Mouse (Mus musculus) heart, postnatal 25 days (tissue): ENCODE measurements at regions not wholly inside any gene's neighbourhood (a gene's known extent, or its start where the extent isn't known, plus 50 kb on each side); places are given as distances from the start of the nearest gene placed in this dataset.

Experiments
- DNase-seq: peaks from one replicate; pipeline ENCODE4 v3.0.0; 2022; ENCODE audit warnings: low spot score
- intact Hi-C: fragments of 180-260 bp; cut with DNase I; formaldehyde crosslinking; loops from one replicate; pipeline ENCODE4 v1.15.1; 2025

DNA sequence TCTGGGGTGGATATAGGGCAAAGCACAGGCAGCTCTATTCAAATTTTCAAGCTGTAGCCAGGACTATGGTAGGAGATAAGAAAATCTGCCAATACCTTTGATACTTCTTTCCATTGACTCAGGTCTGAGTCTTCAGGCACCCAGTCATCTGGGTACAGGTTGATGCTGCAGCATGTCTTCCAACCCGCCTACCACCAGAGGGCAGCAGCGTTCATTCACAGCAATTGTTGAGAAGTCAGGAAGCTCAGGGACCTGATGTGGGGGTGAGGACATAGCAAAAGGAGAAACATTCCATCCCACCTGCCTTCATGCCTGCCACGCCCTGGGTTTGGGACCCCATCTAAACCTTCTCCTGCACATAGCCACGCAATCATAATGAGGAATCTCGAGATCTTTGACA lies 118.2 kb upstream of the Gm21876 start:
- intact Hi-C loops, result no loop called here
- DNase-seq, result no peak

DNA sequence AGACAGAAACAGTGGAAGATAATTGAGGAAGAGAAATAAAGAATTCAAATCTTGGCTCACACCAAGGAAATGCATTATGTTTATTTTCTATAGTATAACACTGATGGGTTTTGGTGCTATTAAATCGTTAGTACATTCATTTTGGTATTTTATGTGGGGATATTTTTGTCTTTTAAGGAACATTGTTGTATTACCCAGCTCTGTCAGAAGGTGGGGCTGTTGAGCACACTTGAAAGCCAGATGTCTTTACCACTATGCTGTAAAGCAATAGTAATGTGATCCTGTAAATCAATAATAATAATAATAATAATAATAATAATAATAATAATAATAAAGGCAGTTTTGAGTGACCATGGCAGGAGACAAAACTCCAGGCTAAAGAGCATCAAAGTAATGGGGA lies 120.0 kb upstream of the Gm21876 start:
- intact Hi-C loops, result loop anchor here (5.0 kb wide), 1 partner anchor 57 kb away; no protein-coding TSS in a partner anchor
- DNase-seq, result no peak

DNA sequence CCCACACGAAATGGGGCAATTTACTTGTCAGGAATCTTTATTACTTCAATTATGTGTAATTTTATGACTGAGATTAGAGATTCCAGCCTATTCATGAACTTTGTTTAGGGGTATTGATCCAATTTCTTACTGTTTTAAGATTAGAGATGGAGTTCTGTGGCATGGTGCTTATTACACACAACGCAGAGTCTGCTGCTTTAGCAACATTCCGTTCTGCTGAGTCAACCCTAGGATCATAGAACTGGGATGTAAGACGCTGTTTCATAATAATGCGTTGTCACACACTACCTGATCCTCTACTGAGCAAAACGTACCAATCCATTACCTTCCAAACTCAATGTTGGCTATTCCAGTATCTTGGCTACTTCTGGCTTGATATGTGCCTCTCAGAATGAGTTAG lies 121.9 kb upstream of the Gm21876 start:
- DNase-seq, result no peak
- intact Hi-C loops, result loop anchor here (5.0 kb wide), 1 partner anchor 55 kb away; no protein-coding TSS in a partner anchor

DNA sequence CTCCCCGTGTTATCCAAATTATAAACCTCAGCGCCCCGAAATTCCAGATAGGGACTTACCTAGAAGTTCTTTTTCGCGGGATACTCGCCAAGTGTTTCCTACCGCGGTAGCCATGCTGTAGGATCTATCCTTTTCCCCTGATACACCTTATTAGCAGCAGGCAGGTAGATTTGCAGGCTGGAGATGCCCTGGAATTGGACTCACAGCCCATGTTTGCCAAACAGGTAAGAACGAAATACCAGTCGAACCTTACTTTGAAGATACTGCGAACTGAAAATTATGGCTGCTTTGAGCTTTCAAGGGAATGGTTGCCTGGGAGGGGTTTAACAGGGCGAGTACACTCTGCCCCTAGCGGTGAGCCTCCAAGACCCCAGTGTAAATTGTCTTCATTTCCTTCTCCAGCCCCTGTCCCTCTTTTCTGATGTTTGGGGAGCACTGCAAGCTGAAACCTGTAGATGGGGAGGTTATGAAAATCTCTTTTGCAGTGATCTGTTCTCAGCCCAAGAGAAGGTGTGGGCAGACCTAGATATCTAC lies 149.8 kb upstream of the Agtr2 start:
- DNase-seq, result no peak
- intact Hi-C loops, result loop anchor here (2.0 kb wide), 1 partner anchor 14 kb away; no protein-coding TSS in a partner anchor

DNA sequence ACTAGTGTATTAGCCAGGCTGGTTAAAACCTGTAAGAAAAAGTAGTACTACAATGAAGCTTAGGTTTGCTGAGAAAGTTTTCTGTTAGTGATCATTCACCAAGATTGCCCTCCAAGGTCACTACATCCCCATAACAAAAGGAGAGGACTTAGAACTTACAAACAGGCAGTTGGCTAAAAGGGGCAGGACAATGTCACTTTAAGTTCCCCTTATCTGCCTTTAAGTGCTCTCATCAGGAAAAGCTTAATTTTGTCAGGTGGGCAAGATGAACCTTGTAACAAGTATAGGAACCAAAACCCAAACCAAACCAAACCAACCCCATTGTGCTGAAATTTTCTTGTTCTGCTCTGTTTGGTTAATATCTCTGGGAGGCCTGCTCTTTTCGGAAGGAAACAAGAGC lies 139.9 kb upstream of the Agtr2 start:
- intact Hi-C loops, result no loop called here

DNA sequence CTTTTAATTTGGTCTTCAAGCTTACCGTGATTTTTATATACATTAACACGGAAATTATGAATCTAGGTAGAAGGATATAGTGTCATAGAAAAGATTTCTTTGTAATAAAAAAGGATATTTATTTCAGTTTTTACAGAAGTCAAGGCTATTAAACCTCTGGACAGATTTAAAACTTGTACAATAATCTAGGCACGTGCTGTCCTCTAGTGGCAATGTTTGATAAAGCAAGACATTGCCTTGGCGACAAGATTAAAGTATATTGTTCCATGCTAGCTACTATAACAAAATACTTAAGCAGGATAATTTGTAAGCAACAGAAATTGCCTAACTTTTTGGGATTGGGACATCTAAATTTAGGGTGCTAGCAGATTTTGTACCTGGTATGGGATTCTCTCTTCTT lies 133.8 kb upstream of the Agtr2 start:
- DNase-seq, result no peak
- intact Hi-C loops, result loop anchor here (5.0 to 10.0 kb wide), 3 partner anchors 53 to 516 kb away; no protein-coding TSS in a partner anchor

More for the DNA sequence above, 139.9 kb upstream of the Agtr2 start:
- DNase-seq, result no peak

DNA sequence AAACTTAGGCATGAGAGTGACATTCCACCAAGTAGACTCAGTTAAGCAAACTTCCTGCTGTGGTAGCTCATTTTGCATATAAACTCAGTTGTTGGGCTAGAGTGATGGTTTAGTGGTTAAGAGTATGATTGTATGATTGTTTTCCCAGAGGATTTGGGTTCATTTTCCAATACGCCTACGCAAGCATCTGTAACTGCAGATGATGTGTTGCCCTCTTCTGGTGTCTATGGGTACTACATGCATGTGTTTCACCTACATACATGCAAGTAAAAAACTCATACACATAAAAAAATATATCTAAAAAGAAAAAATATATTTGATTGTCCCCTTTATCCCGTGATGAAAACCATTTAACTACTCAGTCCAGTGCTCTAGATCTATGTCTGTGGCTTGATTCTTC lies 132.0 kb upstream of the Agtr2 start:
- no peak for DNase-seq
- intact Hi-C loops, result loop anchor here (5.0 to 10.0 kb wide), 3 partner anchors 55 to 518 kb away; no protein-coding TSS in a partner anchor

DNA sequence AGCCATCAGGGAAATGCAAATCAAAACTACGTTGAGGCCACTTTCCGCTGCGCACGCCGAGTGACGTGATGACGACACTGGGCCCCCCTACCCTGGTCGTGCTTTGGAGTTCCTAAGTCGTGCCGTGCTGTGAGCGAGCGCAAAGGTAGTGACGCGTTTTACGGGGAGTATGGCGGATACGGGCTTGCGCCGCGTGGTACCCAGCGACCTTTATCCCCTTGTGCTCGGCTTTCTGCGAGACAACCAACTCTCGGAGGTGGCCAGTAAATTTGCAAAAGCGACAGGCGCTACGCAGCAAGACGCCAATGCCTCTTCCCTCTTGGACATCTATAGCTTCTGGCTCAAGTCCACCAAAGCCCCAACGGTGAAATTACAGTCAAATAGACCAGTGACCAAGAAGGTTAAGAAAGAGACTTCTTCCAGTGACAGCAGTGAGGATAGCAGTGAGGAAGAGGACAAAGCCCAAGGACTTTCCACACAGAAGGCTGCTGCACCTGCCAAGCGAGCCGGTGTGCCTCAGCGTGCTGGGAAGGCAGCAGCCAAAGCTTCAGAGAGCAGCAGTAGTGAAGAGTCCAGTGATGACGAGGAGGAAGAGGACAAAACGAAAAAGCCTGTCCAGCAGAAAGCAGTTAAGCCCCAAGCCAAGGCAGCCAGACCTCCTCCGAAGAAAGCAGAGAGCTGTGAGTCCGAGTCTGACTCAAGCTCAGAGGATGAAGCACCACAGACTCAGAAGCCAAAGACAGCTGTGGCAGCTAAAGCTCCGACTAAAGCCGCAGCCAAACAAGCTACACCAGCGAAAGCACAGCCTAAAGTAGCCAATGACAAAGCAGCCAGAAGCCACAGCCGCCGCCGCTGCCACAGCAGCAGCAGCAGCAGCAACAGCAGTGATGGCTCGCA lies 123.3 kb upstream of the Agtr2 start:
- no peak for DNase-seq
- intact Hi-C loops, result no loop called here

DNA sequence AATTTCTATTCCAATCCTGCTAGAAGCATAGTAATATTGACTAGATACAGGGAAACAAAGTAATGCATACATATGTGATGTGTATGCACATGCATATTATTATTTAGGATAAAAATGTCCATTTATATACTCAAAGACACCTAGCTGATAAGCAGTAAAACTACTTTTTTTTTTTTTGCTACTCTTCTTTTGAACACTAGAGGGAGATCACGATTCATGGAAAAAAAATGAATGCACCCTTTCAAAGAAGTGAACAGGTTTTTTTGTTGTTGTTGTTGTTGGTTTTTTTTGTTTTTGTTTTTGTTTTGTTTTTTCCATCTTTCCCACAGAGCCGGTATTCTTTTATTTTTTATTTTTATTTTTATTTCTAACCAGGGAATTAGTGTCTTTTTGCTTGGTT lies 99.1 kb upstream of the Agtr2 start:
- DNase-seq, result no peak
- intact Hi-C loops, result loop anchor here (2.0 kb wide), 1 partner anchor 444 kb away; no protein-coding TSS in a partner anchor

DNA sequence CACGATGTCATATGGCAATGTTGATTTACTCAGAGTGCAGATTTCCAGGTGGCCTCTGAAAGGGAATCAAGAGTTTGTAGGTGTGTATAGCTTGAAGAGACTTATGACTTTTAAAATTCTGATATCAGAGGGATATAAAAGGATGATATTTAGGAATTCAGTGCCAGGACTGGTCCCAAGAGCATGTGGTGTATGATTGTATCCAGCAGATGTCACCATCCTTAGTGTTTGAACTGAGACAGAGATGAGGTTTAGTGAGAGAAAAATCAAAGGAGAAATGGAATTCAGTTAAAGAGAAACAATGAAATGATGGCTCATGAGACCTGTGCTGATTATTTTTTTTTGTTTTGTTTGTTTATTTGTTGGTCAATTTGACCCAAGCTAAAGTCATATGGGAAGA lies 94.4 kb upstream of the Agtr2 start:
- intact Hi-C loops, result no loop called here
- no peak for DNase-seq

DNA sequence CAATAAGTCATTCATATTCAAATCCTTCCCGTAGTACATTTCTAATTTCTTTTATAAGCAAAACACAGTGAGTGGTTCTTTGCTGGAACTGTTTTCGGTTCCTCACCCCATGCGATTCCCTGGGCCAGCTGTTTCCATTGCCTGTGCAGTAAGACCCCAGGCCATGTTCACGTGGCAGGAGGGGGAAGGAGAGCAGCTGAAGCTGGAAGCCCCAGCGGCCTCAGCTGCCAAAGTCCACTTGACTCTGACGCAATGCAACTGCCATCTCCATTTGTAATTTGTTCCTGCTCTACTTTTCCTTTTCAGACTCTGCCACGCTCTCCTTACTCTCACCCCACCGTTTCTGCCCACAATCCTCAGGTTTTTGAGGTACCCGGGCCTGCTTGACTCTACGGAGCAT lies 91.1 kb upstream of the Agtr2 start:
- DNase-seq, result peak; percentile 2
- intact Hi-C loops, result no loop called here

DNA sequence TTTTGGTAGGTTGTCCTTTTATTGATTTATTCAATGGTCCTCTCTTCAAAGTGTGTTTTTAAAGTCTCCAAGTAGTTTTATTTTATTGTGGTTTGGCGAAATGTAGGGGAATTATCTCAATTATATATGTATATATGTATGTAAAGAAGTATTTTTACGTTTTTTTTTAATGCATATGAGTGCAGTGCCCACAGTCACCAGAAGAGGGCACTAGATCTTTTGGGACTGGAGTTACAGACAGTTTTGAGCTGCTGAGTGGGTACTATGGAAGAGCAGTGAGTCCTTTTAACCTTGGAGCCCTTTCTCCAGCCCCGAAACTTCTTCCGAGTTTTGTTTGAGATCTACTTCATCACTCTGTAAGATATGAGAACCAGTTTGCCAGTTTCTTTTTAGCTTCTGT lies 59.5 kb upstream of the Agtr2 start:
- intact Hi-C loops, result no loop called here
- no peak for DNase-seq

DNA sequence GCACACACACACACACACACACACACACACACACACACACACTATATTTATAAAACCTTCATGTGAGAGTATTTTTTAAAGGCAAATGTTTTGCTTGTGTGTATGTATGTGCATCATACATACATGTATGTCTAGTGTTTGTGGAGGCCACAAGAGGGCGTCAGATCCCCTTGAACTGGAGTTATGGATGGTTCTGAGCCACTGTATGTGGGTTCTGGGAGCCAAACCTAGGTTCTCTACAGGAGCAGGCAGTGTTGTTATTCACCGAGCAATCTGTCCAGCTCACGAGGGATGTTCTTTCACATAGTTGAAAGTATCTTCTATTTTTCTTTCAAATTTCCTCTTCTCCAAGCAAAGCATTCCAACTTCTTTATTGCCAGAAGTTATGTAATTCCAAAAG lies 56.3 kb upstream of the Agtr2 start:
- intact Hi-C loops, result no loop called here

DNA sequence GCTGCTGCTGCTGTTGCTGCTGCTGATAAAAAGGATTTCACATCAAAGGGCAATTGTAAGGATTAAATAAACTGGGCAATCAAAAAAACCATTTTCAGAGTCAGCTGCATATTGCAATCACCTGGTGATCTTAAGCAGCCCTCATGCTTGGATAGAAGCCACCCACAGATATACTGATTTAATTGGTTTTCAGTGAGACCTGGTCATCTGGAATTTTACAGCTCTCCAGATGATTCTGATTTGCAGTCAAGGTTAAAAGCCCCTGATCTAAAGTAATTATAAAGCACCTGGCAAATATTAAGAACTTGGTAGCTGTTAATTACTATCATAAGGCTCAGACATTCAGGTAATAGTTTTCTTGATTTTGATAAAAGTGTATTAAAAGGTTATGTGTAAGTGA lies 50.8 kb upstream of the Agtr2 start:
- no peak for DNase-seq
- intact Hi-C loops, result no loop called here

More for the DNA sequence above, 56.3 kb upstream of the Agtr2 start:
- DNase-seq, result no peak
